Mouse (Mus musculus) MEL (cell line): ENCODE data around the gene Camta2. TPM values are rescaled to one million over a fixed set of nuclear protein-coding genes. Genes with fewer than 3 reads are reported as not detected.

Experiments
- DNase-seq: peaks from one replicate; pipeline ENCODE4 v3.0.0; 2011; ENCODE audit warnings: low read depth, low spot score
- H3K27ac ChIP-seq: 2 replicates; pipeline ENCODE4 v1.5.1; 2012; ENCODE audit warnings: low read depth, mild to moderate bottlenecking, control low read depth, low read length, moderate library complexity; ENCODE audit not compliant: control insufficient read depth
- H3K27me3 ChIP-seq, 2 experiments: fragments of 150-350 bp in 1 of 2; sonication (generic) in 1 of 2; 2 replicates each; pipeline ENCODE4 v1.6.1; 2012; ENCODE audit warnings: low read length in 2 of 2, mild to moderate bottlenecking in 2 of 2, improper control_type of control experiment in 1 of 2, moderate library complexity in 1 of 2; ENCODE audit not compliant: insufficient read depth in 2 of 2, control insufficient read depth in 1 of 2
- H3K36me3 ChIP-seq, 2 experiments: 2 replicates each; pipeline ENCODE4 v1.6.1; 2012 to 2014; ENCODE audit warnings: low read length in 2 of 2, improper control_type of control experiment in 1 of 2, inconsistent platforms in 1 of 2, mild to moderate bottlenecking in 1 of 2; ENCODE audit not compliant: insufficient read depth in 2 of 2, control insufficient read depth in 1 of 2
- H3K4me1 ChIP-seq, 2 experiments: fragments of 150-350 bp in 1 of 2; sonication (generic) in 1 of 2; 2 replicates each; pipeline ENCODE4 v1.6.1; 2012; ENCODE audit warnings: low read length in 2 of 2, improper control_type of control experiment in 1 of 2, mild to moderate bottlenecking in 1 of 2; ENCODE audit not compliant: insufficient read depth in 2 of 2, control insufficient read depth in 1 of 2
- H3K4me3 ChIP-seq, 2 experiments: fragments of 150-350 bp in 1 of 2; sonication (generic) in 1 of 2; 2 replicates each; pipeline ENCODE4 v1.5.1; 2012; ENCODE audit warnings: low read depth in 2 of 2, low read length in 2 of 2, mild to moderate bottlenecking in 2 of 2, moderate library complexity in 2 of 2, control low read depth in 1 of 2, improper control_type of control experiment in 1 of 2; ENCODE audit not compliant: control insufficient read depth in 1 of 2, insufficient read depth in 1 of 2
- H3K79me2 ChIP-seq: 2 replicates; pipeline ENCODE4 v1.6.1; 2012; ENCODE audit warnings: mild to moderate bottlenecking, low read length, moderate library complexity; ENCODE audit not compliant: control insufficient read depth, poor library complexity, insufficient read depth
- H3K9ac ChIP-seq: 2 replicates; pipeline ENCODE4 v1.6.1; 2012; ENCODE audit warnings: low read depth, mild to moderate bottlenecking, control low read depth, low read length, moderate library complexity; ENCODE audit not compliant: control insufficient read depth, poor library complexity, severe bottlenecking
- H3K9me3 ChIP-seq: fragments of 150-350 bp; sonication (generic); replicated peaks from 2 replicates; pipeline ENCODE4 v1.6.1; 2012; ENCODE audit warnings: mild to moderate bottlenecking, low read length, improper control_type of control experiment, moderate library complexity; ENCODE audit not compliant: insufficient read depth
- BHLHE40 ChIP-seq: IDR thresholded peaks from 2 replicates; pipeline ENCODE4 v1.6.1; 2012; ENCODE audit warnings: low read depth, mild to moderate bottlenecking, inconsistent platforms, low read length, improper control_type of control experiment, borderline replicate concordance
- CHD1 ChIP-seq: IDR thresholded peaks from 2 replicates; pipeline ENCODE4 v1.6.1; 2012; ENCODE audit warnings: low read depth, mild to moderate bottlenecking, inconsistent platforms, low read length, improper control_type of control experiment
- CHD2 ChIP-seq: IDR thresholded peaks from 2 replicates; pipeline ENCODE4 v1.6.1; 2011; ENCODE audit warnings: low read length, improper control_type of control experiment
- E2F4 ChIP-seq: IDR thresholded peaks from 2 replicates; pipeline ENCODE4 v1.6.1; 2011; ENCODE audit warnings: low read depth, low read length, improper control_type of control experiment, borderline replicate concordance
- ELF1 ChIP-seq: IDR thresholded peaks from 2 replicates; pipeline ENCODE4 v1.6.1; 2014; ENCODE audit warnings: low read depth, mild to moderate bottlenecking, inconsistent platforms, low read length, improper control_type of control experiment, moderate library complexity
- EP300 ChIP-seq, 2 experiments: IDR thresholded peaks; 2 replicates each; pipeline ENCODE4 v1.6.1; 2011; ENCODE audit warnings: improper control_type of control experiment in 2 of 2, low read length in 2 of 2, low read depth in 1 of 2, mild to moderate bottlenecking in 1 of 2
- ETS1 ChIP-seq: IDR thresholded peaks from 2 replicates; pipeline ENCODE4 v1.6.1; 2012; ENCODE audit warnings: low read depth, mild to moderate bottlenecking, inconsistent platforms, low read length, improper control_type of control experiment, moderate library complexity
- HCFC1 ChIP-seq: IDR thresholded peaks from 2 replicates; pipeline ENCODE4 v1.6.1; 2012; ENCODE audit warnings: low read depth, mild to moderate bottlenecking, inconsistent platforms, low read length, improper control_type of control experiment, moderate library complexity
- KAT2A ChIP-seq: conservative IDR thresholded peaks from 2 replicates; pipeline ENCODE4 v1.6.1; 2012; ENCODE audit warnings: low read depth, low read length, improper control_type of control experiment, inconsistent platforms
- MAFK ChIP-seq: IDR thresholded peaks from 2 replicates; pipeline ENCODE4 v1.6.1; 2011; ENCODE audit warnings: low read depth, mild to moderate bottlenecking, low read length, improper control_type of control experiment, borderline replicate concordance
- MAX ChIP-seq: IDR thresholded peaks from 2 replicates; pipeline ENCODE4 v1.6.1; 2011; ENCODE audit warnings: low read length, improper control_type of control experiment
- MAZ ChIP-seq: IDR thresholded peaks from 2 replicates; pipeline ENCODE4 v1.6.1; 2012; ENCODE audit warnings: low read depth, mild to moderate bottlenecking, inconsistent platforms, low read length, improper control_type of control experiment
- MEF2A ChIP-seq: IDR thresholded peaks from 2 replicates; pipeline ENCODE4 v1.6.1; 2014; ENCODE audit warnings: low read depth, mild to moderate bottlenecking, inconsistent platforms, low read length, improper control_type of control experiment; ENCODE audit not compliant: poor library complexity, insufficient replicate concordance, severe bottlenecking; ENCODE audit errors: extremely low read depth
- MYB ChIP-seq: IDR thresholded peaks from 2 replicates; pipeline ENCODE4 v1.6.1; 2011; ENCODE audit warnings: mild to moderate bottlenecking, low read depth, low read length, improper control_type of control experiment
- MYC ChIP-seq: IDR thresholded peaks from 2 replicates; pipeline ENCODE4 v1.6.1; 2011; ENCODE audit warnings: low read depth, mild to moderate bottlenecking, low read length, improper control_type of control experiment, moderate library complexity
- NELFE ChIP-seq: IDR thresholded peaks from 2 replicates; pipeline ENCODE4 v1.6.1; 2011; ENCODE audit warnings: low read depth, low read length, improper control_type of control experiment
- NRF1 ChIP-seq: IDR thresholded peaks from 2 replicates; pipeline ENCODE4 v1.6.1; 2014; ENCODE audit warnings: low read depth, mild to moderate bottlenecking, inconsistent platforms, low read length, improper control_type of control experiment, moderate library complexity; ENCODE audit not compliant: poor library complexity, insufficient read depth, severe bottlenecking
- POLR2A ChIP-seq, 2 experiments: IDR thresholded peaks; 2 replicates each; pipeline ENCODE4 v1.6.1; 2011 to 2012; ENCODE audit warnings: low read length in 2 of 2, mild to moderate bottlenecking in 2 of 2, control low read depth in 1 of 2, improper control_type of control experiment in 1 of 2, low read depth in 1 of 2, moderate library complexity in 1 of 2; ENCODE audit not compliant: control insufficient read depth in 1 of 2, insufficient read depth in 1 of 2, poor library complexity in 1 of 2
- POLR2AphosphoS2 ChIP-seq: IDR thresholded peaks from 2 replicates; pipeline ENCODE4 v1.6.1; 2011; ENCODE audit warnings: low read length, improper control_type of control experiment
- SIN3A ChIP-seq: IDR thresholded peaks from 2 replicates; pipeline ENCODE4 v1.6.1; 2012; ENCODE audit warnings: low read length, improper control_type of control experiment, inconsistent platforms
- SMC3 ChIP-seq: IDR thresholded peaks from 2 replicates; pipeline ENCODE4 v1.6.1; 2011; ENCODE audit warnings: low read depth, low read length, improper control_type of control experiment
- TBP ChIP-seq: IDR thresholded peaks from 2 replicates; pipeline ENCODE4 v1.8.0; 2011; ENCODE audit warnings: low read depth, low read length, improper control_type of control experiment
- TCF12 ChIP-seq: IDR thresholded peaks from 2 replicates; pipeline ENCODE4 v1.6.1; 2014; ENCODE audit warnings: low read depth, mild to moderate bottlenecking, inconsistent platforms, low read length, improper control_type of control experiment, moderate library complexity
- UBTF ChIP-seq: IDR thresholded peaks from 2 replicates; pipeline ENCODE4 v1.6.1; 2012; ENCODE audit warnings: low read depth, mild to moderate bottlenecking, inconsistent platforms, low read length, improper control_type of control experiment, moderate library complexity, borderline replicate concordance; ENCODE audit not compliant: insufficient read depth
- USF1 ChIP-seq: IDR thresholded peaks from 2 replicates; pipeline ENCODE4 v1.6.1; 2014; ENCODE audit warnings: low read depth, mild to moderate bottlenecking, inconsistent platforms, low read length, improper control_type of control experiment, moderate library complexity
- ZKSCAN1 ChIP-seq: IDR thresholded peaks from 2 replicates; pipeline ENCODE4 v1.6.1; 2012; ENCODE audit warnings: low read depth, mild to moderate bottlenecking, inconsistent platforms, low read length, improper control_type of control experiment, moderate library complexity
- ZMIZ1 ChIP-seq: IDR thresholded peaks from 2 replicates; pipeline ENCODE4 v1.6.1; 2012; ENCODE audit warnings: low read depth, mild to moderate bottlenecking, inconsistent platforms, low read length, improper control_type of control experiment, moderate library complexity
- ZNF384 ChIP-seq: IDR thresholded peaks from 2 replicates; pipeline ENCODE4 v1.6.1; 2012; ENCODE audit warnings: low read depth, mild to moderate bottlenecking, inconsistent platforms, low read length, improper control_type of control experiment
- polyA plus RNA-seq, 2 experiments: library from polyadenylated mRNA; stranded (reverse) in 1 of 2; unstranded in 1 of 2; fragments of >175 nt in 1 of 2; fragments of >200 nt in 1 of 2; gene quantifications; 2 replicates each; pipeline versions ENCODE4 v1.2.1 to v1.2.4; 2012; ENCODE audit warnings: low replicate concordance in 2 of 2, low read depth in 1 of 2; ENCODE audit not compliant: insufficient read length in 2 of 2, insufficient read depth in 1 of 2, missing spikeins in 1 of 2
- total RNA-seq: library from RNA; depleted of rRNA; stranded (reverse); fragments of 300-350 nt; gene quantifications from 2 replicates; pipeline ENCODE4 v1.2.3, GENCODE M21; 2012

Camta2 gene
- total and polyA plus RNA-seq, 3 experiments = 1.9 to 15.0 TPM; not detected in 1

- TF ChIP-seq ZMIZ1 (peak; percentile 32; the same call in 1 of the 2 replicates), MEF2A (no peak), ETS1 (no peak; the same call in 1 of the 2 replicates), SIN3A (no peak)
Observed at GRCm38 (mm10) chr11:70655571-70656455, 32.1 kb downstream of the Camta2 start (continued).

- H3K27ac ChIP-seq = peak overlapping the region; percentile 99
- peak; percentile 91; the same call in 1 of the 2 replicates for TF ChIP-seq MYC
- peak; percentile 1; the same call in 1 of the 2 replicates for TF ChIP-seq SMC3
- TF ChIP-seq TBP = peak; percentile 42; the same call in 1 of the 2 replicates
- peak; percentile 75 for TF ChIP-seq NELFE
- peak; percentile 58 to 70 for TF ChIP-seq POLR2A (IDR thresholded peaks at IDR 0.05; ENCODE audit: control insufficient read depth in 1 of 2, insufficient read depth in 1 of 2, low read depth in 1 of 2, low read length in 2 of 2, poor library complexity in 1 of 2)
- no peak for TF ChIP-seq CHD2
- TF ChIP-seq ETS1 = 0 out of 2 replicates have a peak, but pooled peaks have one; percentile 17
- TF ChIP-seq E2F4 = peak; percentile 78
- peak; percentile 32; the same call in 1 of the 2 replicates for TF ChIP-seq MYB
- peak; percentile 78; the same call in 1 of the 2 replicates for TF ChIP-seq ZMIZ1
- TF ChIP-seq NRF1 = peak; percentile 92
- peak; percentile 13 to 28; a peak in 3 of 4 replicates for TF ChIP-seq EP300 (IDR thresholded peaks at IDR 0.05; ENCODE audit: low read depth in 1 of 2, low read length in 2 of 2)
- TF ChIP-seq ZNF384 = no peak
- TF ChIP-seq ZKSCAN1 = no peak
- peak; percentile 69 for TF ChIP-seq BHLHE40
- TF ChIP-seq UBTF = no peak
- TF ChIP-seq POLR2AphosphoS2 = peak; percentile 66; the same call in 1 of the 2 replicates
- no peak; the same call in 1 of the 2 replicates for TF ChIP-seq MAFK
- TF ChIP-seq KAT2A = peak; percentile 62
- peak; percentile 79 for TF ChIP-seq MAX
- TF ChIP-seq MAZ = peak; percentile 95
- TF ChIP-seq HCFC1 = peak; percentile 60
- TF ChIP-seq ELF1 = peak; percentile 38; the same call in 1 of the 2 replicates
- peak; percentile 48 for TF ChIP-seq TCF12
- peak; percentile 45; the same call in 1 of the 2 replicates for TF ChIP-seq USF1
- TF ChIP-seq CHD1 = peak; percentile 56; the same call in 1 of the 2 replicates
- TF ChIP-seq, all 39 proteins: peak for 21
- Histone ChIP-seq H3K9ac (peak overlapping the region; percentile 88), H3K36me3 (peaks cover 8 to 37% of the 10 kb centered on the region in 2 experiments), H3K79me2 (peaks cover 54% of the 10 kb centered on the region), H3K4me1 (peaks cover 7 to 41% of the 10 kb centered on the region in 2 experiments), H3K27me3 (no peaks in the 10 kb centered on the region), H3K9me3 (no peaks in the 10 kb centered on the region), H3K4me3 (peak overlapping the region; percentile 74 to 80)
- DNase-seq = peak; percentile 94
Observed at GRCm38 (mm10) chr11:70654923-70655570, 32.9 kb downstream of the Camta2 start.
